Mouse (Mus musculus) hindbrain, embryonic 11.5 days (tissue): ENCODE measurements around the gene Mcfd2. TPM values are rescaled to one million over a fixed set of nuclear protein-coding genes. Genes with fewer than 3 reads are reported as not detected.

Source experiments
- ATAC-seq: fragments of 200-750 bp; cut with Nextera tagmentation; 2 replicates; pipeline ENCODE4 v1.8.0; 2017; ENCODE audit warnings: mild to moderate bottlenecking, moderate TSS enrichment, moderate library complexity; ENCODE audit not compliant: low FRiP score
- DNase-seq: peaks from one replicate; pipeline ENCODE4 v3.0.0-alpha.2; 2015; ENCODE audit warnings: low spot score
- H3K27ac ChIP-seq: fragments of 300-500 bp; sonication (generic); 2 replicates; pipeline ENCODE4 v1.5.1; 2014; ENCODE audit warnings: mild to moderate bottlenecking, low read depth, low read length
- H3K27me3 ChIP-seq: fragments of 300-500 bp; sonication (generic); 2 replicates; pipeline ENCODE4 v1.6.1; 2014; ENCODE audit warnings: mild to moderate bottlenecking, low read length, moderate library complexity, mixed read lengths; ENCODE audit not compliant: control insufficient read depth, insufficient read depth
- H3K36me3 ChIP-seq: fragments of 300-500 bp; sonication (generic); 2 replicates; pipeline ENCODE4 v1.6.1; 2014; ENCODE audit warnings: mild to moderate bottlenecking, low read length, moderate library complexity, mixed read lengths; ENCODE audit not compliant: control insufficient read depth, insufficient read depth
- H3K4me1 ChIP-seq: fragments of 300-500 bp; sonication (generic); replicated peaks from 2 replicates; pipeline ENCODE4 v1.6.1; 2014; ENCODE audit warnings: low read length, mixed read lengths; ENCODE audit not compliant: control insufficient read depth, insufficient read depth
- H3K4me2 ChIP-seq: fragments of 300-500 bp; sonication (generic); replicated peaks from 2 replicates; pipeline ENCODE4 v1.6.1; 2014; ENCODE audit warnings: mild to moderate bottlenecking, low read depth, low read length
- H3K4me3 ChIP-seq: fragments of 300-500 bp; sonication (generic); 2 replicates; pipeline ENCODE4 v1.5.1; 2014; ENCODE audit warnings: low read depth, low read length
- H3K9ac ChIP-seq: fragments of 300-500 bp; sonication (generic); 2 replicates; pipeline ENCODE4 v1.6.1; 2014; ENCODE audit warnings: low read depth, low read length
- H3K9me3 ChIP-seq: fragments of 300-500 bp; sonication (generic); 2 replicates; pipeline ENCODE4 v1.6.1; 2016; ENCODE audit warnings: low read length; ENCODE audit not compliant: control insufficient read depth
- WGBS: fragments of 180-500 bp; shearing (Covaris S2); extraction: QIAGEN DNeasy Blood & Tissue Kit; methylation state at CpG from one replicate; pipeline ENCODE4 v1.1.7; 2014; 5-methylcytosine and 5-hydroxymethylcytosine counted together
- polyA plus RNA-seq: library from polyadenylated mRNA; unstranded; fragments of >200 nt; fragmentation: Nextera tagmentation; extraction: Ambion mirVana; gene quantifications from 2 replicates; pipeline ENCODE4 v1.2.1, GENCODE M21; 2014

Gene Mcfd2
- polyA plus RNA-seq, 1 experiment from 2014 or later: 69.4 TPM

DNA sequence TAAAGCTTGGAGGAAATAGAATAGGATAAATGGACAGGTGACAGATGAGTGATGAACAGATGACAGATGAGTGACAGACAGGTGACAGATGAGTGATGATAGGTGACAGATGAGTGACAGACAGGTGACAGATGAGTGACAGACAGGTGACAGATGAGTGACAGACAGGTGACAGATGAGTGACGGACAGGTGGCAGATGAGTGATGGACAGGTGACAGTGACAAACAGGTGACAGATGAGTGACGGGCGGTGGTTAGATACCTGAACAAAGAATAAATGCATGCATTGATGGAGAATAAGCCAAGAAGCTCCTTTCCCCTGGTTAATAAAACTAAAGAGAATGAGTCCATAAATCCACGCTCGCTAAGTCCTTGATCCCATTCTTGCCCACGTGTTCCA, 30.7 kb downstream of the Mcfd2 start:
- Histone ChIP-seq H3K9me3 (no peaks in the 10 kb centered on the region), H3K36me3 (no peaks in the 10 kb centered on the region), H3K9ac (no peak overlapping the region), H3K4me2 (no peak overlapping the region), H3K4me1 (0 out of 2 replicates have a peak, but pooled peaks cover 2% of the 10 kb centered on the region), H3K27me3 (no peaks in the 10 kb centered on the region), H3K4me3 (no peak overlapping the region), H3K27ac (no peak overlapping the region)
- WGBS: 93% methylated on average over 6 of the region's 6 CpGs
- no peak for ATAC-seq
- no peak for DNase-seq

DNA sequence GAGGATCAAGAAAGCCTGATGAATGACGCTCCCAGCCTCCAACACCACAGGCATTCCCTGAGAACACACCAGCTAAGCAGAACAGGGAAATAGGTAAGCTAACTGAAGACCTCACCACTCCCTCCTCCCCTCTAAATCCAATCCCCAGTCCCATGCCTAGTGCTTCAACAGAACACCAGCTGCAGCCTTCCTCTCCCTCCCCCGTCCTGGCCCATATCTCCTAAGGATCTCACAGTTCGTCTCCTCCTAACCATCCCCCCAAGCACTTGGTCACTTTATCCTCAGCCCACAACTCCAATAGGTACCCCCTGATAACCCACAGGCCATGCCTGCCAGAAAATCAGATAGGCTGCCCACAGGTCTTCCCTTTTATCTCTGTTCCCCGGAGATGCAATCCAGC, 37.9 kb downstream of the Mcfd2 start:
- no peak overlapping the region for H3K27ac ChIP-seq
- H3K4me2 ChIP-seq: no peak overlapping the region
- H3K27me3 ChIP-seq: no peaks in the 10 kb centered on the region
- DNase-seq (no peak), ATAC-seq (no peak)
- no peaks in the 10 kb centered on the region for H3K4me1 ChIP-seq
- no peaks in the 10 kb centered on the region for H3K36me3 ChIP-seq
- H3K4me3 ChIP-seq: no peak overlapping the region
- no peak overlapping the region for H3K9ac ChIP-seq
- no peaks in the 10 kb centered on the region for H3K9me3 ChIP-seq
- WGBS: 84% methylated on average over 4 of the region's 4 CpGs

- Histone ChIP-seq H3K4me3 (no peak overlapping the region), H3K4me1 (no peaks in the 10 kb centered on the region), H3K27me3 (no peaks in the 10 kb centered on the region), H3K9ac (no peak overlapping the region), H3K27ac (no peak overlapping the region), H3K36me3 (no peaks in the 10 kb centered on the region), H3K9me3 (no peaks in the 10 kb centered on the region), H3K4me2 (no peak overlapping the region)
- WGBS: 67% methylated on average over 10 of the region's 10 CpGs
- DNase-seq: no peak
- no peak for ATAC-seq
Measured at GRCm38 (mm10) chr17:87226079-87226640, 39.6 kb downstream of the Mcfd2 start.

DNA sequence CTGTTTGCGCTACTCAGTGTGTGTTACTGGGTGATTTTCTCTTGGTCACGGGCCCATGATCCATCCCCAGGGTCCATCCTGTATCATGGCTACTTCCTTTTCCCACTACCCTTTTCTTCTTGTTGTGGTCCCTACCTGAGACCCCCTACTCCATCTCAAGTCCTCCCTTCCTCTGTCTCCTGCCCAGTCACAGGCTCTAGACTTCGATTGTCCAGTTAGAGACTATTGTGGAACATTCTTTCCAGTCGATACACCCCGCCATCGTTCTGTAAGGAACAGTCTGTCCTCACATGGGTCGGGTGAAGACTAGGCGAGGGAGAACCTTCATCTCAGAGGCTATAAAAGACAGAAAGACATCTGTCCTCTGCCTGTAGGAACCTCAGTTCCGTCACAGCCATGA, 40.4 kb downstream of the Mcfd2 start:
- H3K4me1 ChIP-seq: no peaks in the 10 kb centered on the region
- no peak overlapping the region for H3K27ac ChIP-seq
- DNase-seq: no peak
- no peak overlapping the region for H3K4me3 ChIP-seq
- no peak for ATAC-seq
- no peaks in the 10 kb centered on the region for H3K27me3 ChIP-seq
- H3K36me3 ChIP-seq: no peaks in the 10 kb centered on the region
- H3K9ac ChIP-seq: no peak overlapping the region
- whole genome bisulfite sequencing: 94% methylated on average over 9 of the region's 9 CpGs
- H3K4me2 ChIP-seq: no peak overlapping the region
- H3K9me3 ChIP-seq: no peaks in the 10 kb centered on the region

- H3K4me2 ChIP-seq: no peak overlapping the region
- no peak overlapping the region for H3K27ac ChIP-seq
- H3K27me3 ChIP-seq: no peaks in the 10 kb centered on the region
- H3K9ac ChIP-seq: no peak overlapping the region
- no peak for ATAC-seq
- no peak overlapping the region for H3K4me3 ChIP-seq
- no peaks in the 10 kb centered on the region for H3K36me3 ChIP-seq
- no peaks in the 10 kb centered on the region for H3K9me3 ChIP-seq
- DNase-seq: no peak
- 57% methylated on average over 2 of the region's 2 CpGs for WGBS
- no peaks in the 10 kb centered on the region for H3K4me1 ChIP-seq
Measured at GRCm38 (mm10) chr17:87224461-87224860, 41.3 kb downstream of the Mcfd2 start.

DNA sequence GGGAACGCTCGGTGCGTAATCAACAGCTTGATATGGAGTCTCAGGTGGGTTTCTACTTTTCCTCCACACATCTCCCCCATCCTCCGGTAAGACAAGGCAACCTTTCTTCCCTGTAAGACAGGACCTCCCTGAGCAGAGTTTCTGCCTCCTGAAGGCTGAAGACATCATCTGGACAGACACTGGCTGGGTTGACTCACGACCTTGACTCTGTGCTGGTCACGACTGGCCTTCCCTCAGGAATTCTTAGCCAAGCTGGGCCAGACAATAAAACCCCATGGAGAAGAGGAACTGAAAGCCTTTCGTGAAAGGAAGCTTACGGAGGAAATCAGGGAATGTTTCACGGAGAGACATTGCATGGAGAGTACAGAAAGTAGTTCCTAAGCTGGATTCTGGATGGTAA, 46.3 kb downstream of the Mcfd2 start:
- Histone ChIP-seq H3K9me3 (no peaks in the 10 kb centered on the region), H3K27me3 (no peaks in the 10 kb centered on the region), H3K36me3 (no peaks in the 10 kb centered on the region), H3K9ac (no peak overlapping the region), H3K27ac (no peak overlapping the region), H3K4me2 (no peak overlapping the region), H3K4me1 (no peaks in the 10 kb centered on the region), H3K4me3 (no peak overlapping the region)
- no peak for DNase-seq
- 82% methylated on average over 9 of the region's 9 CpGs for WGBS
- ATAC-seq: no peak

DNA sequence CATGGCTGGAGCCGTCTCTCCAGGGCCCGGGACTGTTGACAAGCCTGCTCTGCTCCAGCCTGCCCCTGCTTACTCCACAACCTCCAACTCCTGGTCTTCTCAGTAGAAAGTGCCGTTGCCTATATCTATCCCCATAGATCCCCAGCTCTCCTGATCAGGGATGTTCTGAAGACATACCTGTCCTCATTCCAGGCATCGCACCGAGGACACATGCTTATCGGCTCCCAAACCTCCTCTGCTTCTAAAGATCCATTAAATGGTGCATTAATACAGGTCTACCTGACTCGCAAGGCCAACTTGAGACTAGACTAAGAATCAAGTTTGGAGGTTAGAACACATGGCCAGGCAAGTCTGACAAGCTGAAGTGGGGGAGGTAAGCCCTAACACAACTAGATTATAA, 51.2 kb downstream of the Mcfd2 start:
- H3K4me3 ChIP-seq: no peak overlapping the region
- H3K9ac ChIP-seq: no peak overlapping the region
- H3K36me3 ChIP-seq: no peaks in the 10 kb centered on the region
- H3K4me2 ChIP-seq: no peak overlapping the region
- no peak for ATAC-seq
- H3K27me3 ChIP-seq: no peaks in the 10 kb centered on the region
- no peaks in the 10 kb centered on the region for H3K4me1 ChIP-seq
- 90% methylated on average over 7 of the region's 7 CpGs for WGBS
- no peak overlapping the region for H3K27ac ChIP-seq
- H3K9me3 ChIP-seq: no peaks in the 10 kb centered on the region
- no peak for DNase-seq

- Histone ChIP-seq H3K9ac (no peak overlapping the region), H3K27me3 (no peaks in the 10 kb centered on the region), H3K4me1 (no peaks in the 10 kb centered on the region), H3K27ac (no peak overlapping the region), H3K9me3 (no peaks in the 10 kb centered on the region), H3K4me3 (no peak overlapping the region), H3K36me3 (no peaks in the 10 kb centered on the region), H3K4me2 (no peak overlapping the region)
- WGBS: 91% methylated on average over 2 of the region's 2 CpGs
- ATAC-seq: no peak
- DNase-seq: no peak
Measured at GRCm38 (mm10) chr17:87210525-87210924, 55.2 kb downstream of the Mcfd2 start.

GRCm38 (mm10) chr17:87206885-87207284, 58.9 kb downstream of the Mcfd2 start:
- no peak for DNase-seq
- 75% methylated on average over 2 of the region's 2 CpGs for WGBS
- no peak overlapping the region for H3K27ac ChIP-seq
- H3K4me3 ChIP-seq: no peak overlapping the region
- H3K4me1 ChIP-seq: no peaks in the 10 kb centered on the region
- H3K27me3 ChIP-seq: no peaks in the 10 kb centered on the region
- no peaks in the 10 kb centered on the region for H3K36me3 ChIP-seq
- H3K4me2 ChIP-seq: no peak overlapping the region
- H3K9ac ChIP-seq: no peak overlapping the region
- ATAC-seq: no peak
- no peaks in the 10 kb centered on the region for H3K9me3 ChIP-seq
